Mouse (Mus musculus): ENCODE measurements around the gene Ptpa.

GRCm38 (mm10) chr2:30444006-30444405 lies 28.2 kb downstream of the Ptpa start:
- no peak for TF ChIP-seq POLR2A (IDR thresholded peaks at IDR 0.05; ENCODE audit: low read depth, low read length)
- TF ChIP-seq CTCF (IDR thresholded peaks at IDR 0.05; ENCODE audit: borderline replicate concordance, insufficient read depth, low read length), result no peak
